Mouse (Mus musculus): ENCODE results near the gene Phactr1. TPM values are rescaled to one million over a fixed set of nuclear protein-coding genes. Genes with fewer than 3 reads are reported as not detected.

The Phactr1 gene
- polyA plus RNA-seq, 1 experiment from 2014 or later: 7.9 TPM

DNA sequence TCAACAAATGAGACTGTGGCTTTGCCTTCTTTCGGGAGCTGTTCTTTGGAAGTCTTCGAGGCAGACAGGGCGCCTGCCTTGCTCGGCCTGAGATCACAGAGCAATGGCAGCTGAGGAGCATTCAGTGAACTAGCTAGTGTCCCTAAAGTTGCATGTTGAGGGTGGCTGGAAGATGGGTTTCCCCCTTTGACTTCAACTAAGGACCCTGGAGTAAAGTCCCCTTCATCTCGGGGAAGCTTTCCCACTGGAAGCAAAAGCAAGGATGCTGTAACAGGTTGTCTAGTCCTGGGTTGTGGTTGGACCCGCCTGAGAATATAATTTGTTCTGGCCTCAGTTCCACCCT is 235.4 kb downstream of the Phactr1 start:
- H3K4me1 ChIP-seq: peaks cover 13% of the 10 kb centered on the region; the same call in 1 of the 2 replicates
- no peaks in the 10 kb centered on the region for H3K36me3 ChIP-seq
- no peaks in the 10 kb centered on the region for H3K27me3 ChIP-seq (replicated peaks)
- no peak overlapping the region for H3K9ac ChIP-seq
- H3K4me2 ChIP-seq: peak overlapping the region; percentile 96
- peak overlapping the region; percentile 54 for H3K4me3 ChIP-seq (replicated peaks)
- no peak for ATAC-seq (ENCODE audit: insufficient read depth, low FRiP score, low read depth)
- H3K27ac ChIP-seq: no peak overlapping the region
- H3K9me3 ChIP-seq: no peaks in the 10 kb centered on the region
- 28% methylated on average over 6 of the region's 6 CpGs for WGBS

GRCm38 (mm10) chr13:42916194-42917033 is 236.0 kb downstream of the Phactr1 start:
- H3K4me1 ChIP-seq: peaks cover 13% of the 10 kb centered on the region; the same call in 1 of the 2 replicates
- no peaks in the 10 kb centered on the region for H3K36me3 ChIP-seq
- H3K27ac ChIP-seq: no peak overlapping the region
- peak overlapping the region; percentile 96 for H3K4me2 ChIP-seq
- WGBS: under 1% methylated on average over 74 of the region's 74 CpGs
- H3K9me3 ChIP-seq: no peaks in the 10 kb centered on the region
- no peak overlapping the region; the same call in 1 of the 2 replicates for H3K9ac ChIP-seq
- no peaks in the 10 kb centered on the region for H3K27me3 ChIP-seq (replicated peaks)
- peak; percentile 22; the same call in 1 of the 2 replicates for ATAC-seq (ENCODE audit: insufficient read depth, low FRiP score, low read depth)
- peak overlapping the region; percentile 54 for H3K4me3 ChIP-seq (replicated peaks)

GRCm38 (mm10) chr13:42917251-42917650 is 236.8 kb downstream of the Phactr1 start:
- no peak overlapping the region for H3K27ac ChIP-seq
- peaks cover 13% of the 10 kb centered on the region; the same call in 1 of the 2 replicates for H3K4me1 ChIP-seq
- H3K4me2 ChIP-seq: peak overlapping the region; percentile 96
- 0 out of 2 replicates have a peak, but pooled peaks have one; percentile 31 for ATAC-seq (ENCODE audit: insufficient read depth, low FRiP score, low read depth)
- no peaks in the 10 kb centered on the region for H3K9me3 ChIP-seq
- no peak overlapping the region for H3K4me3 ChIP-seq (replicated peaks)
- no peaks in the 10 kb centered on the region for H3K27me3 ChIP-seq (replicated peaks)
- WGBS: 35% methylated on average over 6 of the region's 6 CpGs
- no peaks in the 10 kb centered on the region for H3K36me3 ChIP-seq
- H3K9ac ChIP-seq: no peak overlapping the region

DNA sequence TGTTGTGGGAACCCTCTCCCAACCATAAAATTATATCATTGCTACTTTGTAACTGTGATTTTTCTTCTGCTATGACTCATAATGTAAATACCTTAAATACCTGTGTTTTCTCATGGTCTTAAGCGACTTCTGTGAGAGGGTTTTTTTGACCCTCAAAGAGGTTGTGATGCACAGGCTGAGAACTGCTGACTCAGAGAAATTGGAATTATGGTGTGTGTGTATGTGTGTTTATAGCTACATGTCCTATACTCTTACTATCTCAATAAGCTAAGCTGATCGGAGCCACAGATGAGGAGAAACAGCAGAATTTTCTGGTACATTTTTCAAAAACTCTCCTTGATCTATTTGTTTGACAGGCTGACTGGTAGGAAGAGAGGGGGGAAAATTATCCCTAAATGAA is 239.6 kb downstream of the Phactr1 start:
- H3K9ac ChIP-seq: no peak overlapping the region
- no peaks in the 10 kb centered on the region for H3K27me3 ChIP-seq (replicated peaks)
- H3K27ac ChIP-seq: no peak overlapping the region
- no peak for ATAC-seq (ENCODE audit: insufficient read depth, low FRiP score, low read depth)
- peaks cover 13% of the 10 kb centered on the region; the same call in 1 of the 2 replicates for H3K4me1 ChIP-seq
- no peak overlapping the region for H3K4me3 ChIP-seq (replicated peaks)
- no peaks in the 10 kb centered on the region for H3K36me3 ChIP-seq
- 73% methylated on average over 2 of the region's 2 CpGs for WGBS
- H3K4me2 ChIP-seq: no peak overlapping the region
- no peaks in the 10 kb centered on the region for H3K9me3 ChIP-seq

DNA sequence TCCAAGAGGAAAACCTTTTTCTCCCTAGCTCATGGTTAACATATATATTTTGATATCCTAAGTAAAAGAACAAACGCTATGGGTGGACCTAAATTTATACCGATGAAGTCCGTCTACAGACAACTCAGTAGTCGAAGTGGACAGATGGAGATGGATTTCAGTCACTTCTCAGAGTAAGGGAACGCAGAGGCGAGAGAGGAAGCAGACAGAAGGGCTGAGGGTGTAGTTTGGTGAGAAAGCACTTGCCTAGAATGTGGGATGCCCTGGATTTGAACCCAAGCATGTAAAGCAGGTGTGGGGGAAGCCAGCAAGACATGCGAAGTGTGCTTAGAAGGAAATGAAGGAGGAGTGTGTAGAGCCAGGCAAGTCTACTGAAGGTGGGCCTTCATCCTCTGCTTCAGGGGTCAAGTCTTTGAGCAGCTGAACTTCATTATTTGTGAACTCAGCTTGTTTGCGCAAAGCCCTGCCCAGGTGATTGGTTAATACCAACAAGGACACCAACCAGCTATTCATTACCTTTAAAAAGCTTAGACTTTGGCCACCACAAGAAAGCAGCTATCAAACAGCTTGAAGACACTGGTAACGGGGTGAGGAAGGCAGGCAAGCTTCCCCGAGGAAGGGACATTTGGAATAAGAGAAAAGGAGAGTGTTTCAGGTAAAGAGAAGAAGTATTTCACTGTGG is 241.5 kb downstream of the Phactr1 start:
- no peak for ATAC-seq (ENCODE audit: insufficient read depth, low FRiP score, low read depth)
- WGBS: 76% methylated on average over 10 of the region's 10 CpGs
- Histone ChIP-seq H3K4me1 (peaks cover 5% of the 10 kb centered on the region; the same call in 1 of the 2 replicates), H3K27me3 (replicated peaks) (no peaks in the 10 kb centered on the region), H3K9me3 (no peaks in the 10 kb centered on the region), H3K4me2 (no peak overlapping the region), H3K27ac (no peak overlapping the region), H3K4me3 (replicated peaks) (no peak overlapping the region), H3K9ac (no peak overlapping the region), H3K36me3 (no peaks in the 10 kb centered on the region)

DNA sequence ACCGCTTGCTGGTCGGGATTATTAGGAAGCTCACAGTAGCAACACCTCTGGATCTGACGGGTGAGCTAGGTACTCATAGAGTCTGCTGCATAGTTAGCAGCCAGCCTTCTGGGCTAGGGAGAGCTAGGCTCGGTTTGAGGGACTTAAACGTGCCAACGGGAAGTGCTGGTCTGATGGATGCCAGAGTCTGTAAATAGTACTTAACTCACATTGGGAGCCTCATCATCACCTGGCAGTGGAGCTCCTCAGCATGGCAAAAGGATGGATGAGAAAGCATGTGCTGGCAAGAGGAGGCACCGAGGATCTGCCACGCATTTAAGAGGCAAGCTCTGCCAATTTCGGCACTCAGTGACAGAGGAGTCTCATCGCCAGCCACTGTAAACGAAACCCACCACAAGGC is 247.4 kb downstream of the Phactr1 start:
- Histone ChIP-seq H3K27me3 (replicated peaks) (no peaks in the 10 kb centered on the region), H3K4me2 (no peak overlapping the region), H3K9ac (no peak overlapping the region), H3K9me3 (peaks cover 6% of the 10 kb centered on the region; the same call in 1 of the 2 replicates), H3K4me1 (no peaks in the 10 kb centered on the region), H3K27ac (no peak overlapping the region), H3K36me3 (no peaks in the 10 kb centered on the region), H3K4me3 (replicated peaks) (no peak overlapping the region)
- ATAC-seq (ENCODE audit: insufficient read depth, low FRiP score, low read depth): no peak
- 91% methylated on average over 11 of the region's 11 CpGs for WGBS

DNA sequence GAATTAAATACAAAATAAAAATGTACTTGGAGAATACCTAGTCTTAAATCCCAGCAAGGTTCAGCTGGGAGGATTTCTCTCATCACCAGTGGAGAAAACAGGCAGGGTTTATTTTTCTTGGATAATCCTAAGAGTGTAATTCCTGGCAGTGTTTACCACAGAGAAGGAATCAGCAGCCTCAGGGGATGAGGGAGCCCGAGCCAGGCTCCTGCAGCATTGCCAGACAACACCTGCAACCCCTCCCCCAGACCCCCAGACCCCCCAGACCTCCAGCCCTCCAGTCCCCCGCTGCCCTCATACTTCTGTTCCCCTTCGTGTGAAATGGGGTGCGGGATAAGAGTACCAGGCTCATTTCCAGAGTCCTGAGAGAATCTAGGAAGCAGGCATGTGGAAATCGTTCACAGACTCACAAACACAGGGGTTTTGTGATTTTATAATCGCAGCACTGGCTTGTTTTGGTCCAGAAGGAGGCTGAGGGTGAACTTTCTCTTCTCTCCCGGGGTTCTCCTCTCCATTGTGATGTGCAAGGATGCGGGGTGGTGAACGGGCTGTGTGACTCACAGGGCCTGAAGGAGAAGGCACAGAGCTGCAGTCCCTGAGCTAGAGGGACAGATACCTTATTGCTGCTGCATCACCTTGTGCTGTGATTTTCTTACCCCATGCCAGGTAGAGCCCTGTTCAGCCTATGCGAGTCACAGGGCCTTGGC is 249.3 kb downstream of the Phactr1 start:
- H3K4me3 ChIP-seq (replicated peaks): no peak overlapping the region
- H3K36me3 ChIP-seq: no peaks in the 10 kb centered on the region
- no peaks in the 10 kb centered on the region for H3K27me3 ChIP-seq (replicated peaks)
- no peak overlapping the region for H3K9ac ChIP-seq
- peaks cover 6% of the 10 kb centered on the region; the same call in 1 of the 2 replicates for H3K9me3 ChIP-seq
- H3K4me2 ChIP-seq: no peak overlapping the region
- H3K27ac ChIP-seq: no peak overlapping the region
- no peak for ATAC-seq (ENCODE audit: insufficient read depth, low FRiP score, low read depth)
- no peaks in the 10 kb centered on the region for H3K4me1 ChIP-seq
- 45% methylated on average over 10 of the region's 10 CpGs for WGBS

- Histone ChIP-seq H3K9ac (no peak overlapping the region), H3K4me2 (no peak overlapping the region), H3K27ac (no peak overlapping the region), H3K9me3 (peaks cover 6% of the 10 kb centered on the region; the same call in 1 of the 2 replicates), H3K4me1 (0 out of 2 replicates have a peak, but pooled peaks cover 2% of the 10 kb centered on the region), H3K36me3 (no peaks in the 10 kb centered on the region), H3K4me3 (replicated peaks) (no peak overlapping the region), H3K27me3 (replicated peaks) (no peaks in the 10 kb centered on the region)
- ATAC-seq (ENCODE audit: insufficient read depth, low FRiP score, low read depth): no peak
- WGBS: 92% methylated on average over 5 of the region's 5 CpGs
Observed at GRCm38 (mm10) chr13:42932046-42932445, 251.6 kb downstream of the Phactr1 start.

- Histone ChIP-seq H3K9me3 (no peaks in the 10 kb centered on the region), H3K4me1 (0 out of 2 replicates have a peak, but pooled peaks cover 2% of the 10 kb centered on the region), H3K4me3 (replicated peaks) (no peak overlapping the region), H3K4me2 (peak overlapping the region; percentile 32), H3K27ac (no peak overlapping the region), H3K9ac (no peak overlapping the region), H3K27me3 (replicated peaks) (no peaks in the 10 kb centered on the region), H3K36me3 (no peaks in the 10 kb centered on the region)
- WGBS: 35% methylated on average over 16 of the region's 16 CpGs
- 0 out of 2 replicates have a peak, but pooled peaks have one; percentile 60 for ATAC-seq (ENCODE audit: insufficient read depth, low FRiP score, low read depth)
Observed at GRCm38 (mm10) chr13:42934538-42935126, 254.2 kb downstream of the Phactr1 start.

- Histone ChIP-seq H3K9me3 (no peaks in the 10 kb centered on the region), H3K4me2 (no peak overlapping the region), H3K4me3 (replicated peaks) (no peak overlapping the region), H3K36me3 (no peaks in the 10 kb centered on the region), H3K4me1 (0 out of 2 replicates have a peak, but pooled peaks cover 2% of the 10 kb centered on the region), H3K27ac (no peak overlapping the region), H3K9ac (no peak overlapping the region), H3K27me3 (replicated peaks) (no peaks in the 10 kb centered on the region)
- no peak for ATAC-seq (ENCODE audit: insufficient read depth, low FRiP score, low read depth)
- WGBS: 45% methylated on average over 3 of the region's 3 CpGs
Observed at GRCm38 (mm10) chr13:42937871-42938270, 257.4 kb downstream of the Phactr1 start.

DNA sequence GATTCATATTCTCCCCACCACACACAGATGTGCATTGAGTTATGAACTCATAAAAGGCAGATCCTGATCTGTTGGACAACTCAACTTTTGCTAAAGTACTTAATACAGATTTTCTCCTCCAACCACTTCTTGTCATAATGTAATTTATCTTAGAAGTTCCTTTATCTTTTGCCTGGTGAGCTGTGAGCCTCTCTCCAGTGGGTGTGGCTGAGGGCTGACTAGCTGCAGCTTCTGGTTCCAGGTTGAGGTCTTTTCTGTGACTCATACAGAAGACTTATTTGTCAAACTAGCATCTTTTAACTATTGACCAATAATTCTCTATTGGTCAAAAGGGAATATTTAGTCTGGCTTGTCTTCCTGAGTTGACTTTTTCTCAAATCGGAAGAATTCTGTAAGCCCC is 257.9 kb downstream of the Phactr1 start:
- no peaks in the 10 kb centered on the region for H3K36me3 ChIP-seq
- H3K9me3 ChIP-seq: no peaks in the 10 kb centered on the region
- H3K4me1 ChIP-seq: 0 out of 2 replicates have a peak, but pooled peaks cover 2% of the 10 kb centered on the region
- H3K27me3 ChIP-seq (replicated peaks): no peaks in the 10 kb centered on the region
- H3K4me3 ChIP-seq (replicated peaks): no peak overlapping the region
- no peak overlapping the region for H3K27ac ChIP-seq
- ATAC-seq (ENCODE audit: insufficient read depth, low FRiP score, low read depth): no peak
- no peak overlapping the region for H3K4me2 ChIP-seq
- 55% methylated on average over 1 of the region's 1 CpGs for WGBS
- no peak overlapping the region for H3K9ac ChIP-seq

Measured in stomach, embryonic 15.5 days (tissue).